Mouse (Mus musculus): Measurements from ENCODE around the gene Tmem189. TPM values are rescaled to one million over a fixed set of nuclear protein-coding genes. Genes with fewer than 3 reads are reported as not detected.

Tmem189 gene
- polyA plus RNA-seq, 1 experiment from 2014 or later: 43.7 TPM

- no peak overlapping the region for H3K4me3 ChIP-seq (replicated peaks)
- H3K36me3 ChIP-seq: no peaks in the 10 kb centered on the region
- H3K4me2 ChIP-seq (replicated peaks): no peak overlapping the region
- peaks cover 6% of the 10 kb centered on the region; the same call in 1 of the 2 replicates for H3K4me1 ChIP-seq
- 58% methylated on average over 5 of the region's 5 CpGs for WGBS
- H3K9ac ChIP-seq: no peak overlapping the region
- ATAC-seq (ENCODE audit: insufficient number of reproducible peaks, low FRiP score, low TSS enrichment, low read depth): no peak
- H3K27me3 ChIP-seq: no peaks in the 10 kb centered on the region
- no peak overlapping the region for H3K27ac ChIP-seq (replicated peaks)
- H3K9me3 ChIP-seq (replicated peaks): no peaks in the 10 kb centered on the region
Measured at GRCm38 (mm10) chr2:167700018-167700417, 10.4 kb upstream of the Tmem189 start.

DNA sequence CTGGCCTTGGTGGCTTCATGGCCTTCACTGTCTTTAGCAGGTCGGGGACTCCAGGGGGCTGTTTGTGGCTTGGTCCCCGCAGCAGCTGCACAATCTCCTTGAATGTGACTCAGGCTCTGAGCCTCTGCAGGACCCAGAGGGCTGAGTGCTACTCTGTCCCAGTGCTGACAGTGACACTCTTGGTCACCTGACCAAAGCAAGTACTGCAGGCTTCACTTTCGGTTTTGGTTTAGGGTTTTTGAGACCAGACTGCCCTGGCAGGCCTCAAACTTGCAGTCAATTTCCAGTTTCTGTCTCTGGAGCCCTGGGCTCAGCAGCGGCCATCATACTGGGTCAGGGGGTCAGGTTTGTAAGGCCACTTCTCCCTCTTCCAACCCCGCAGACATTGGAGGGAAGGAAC lies 8.3 kb upstream of the Tmem189 start:
- H3K9me3 ChIP-seq (replicated peaks): no peaks in the 10 kb centered on the region
- peak; percentile 40; the same call in 1 of the 2 replicates for ATAC-seq (ENCODE audit: insufficient number of reproducible peaks, low FRiP score, low TSS enrichment, low read depth)
- no peak overlapping the region for H3K4me2 ChIP-seq (replicated peaks)
- H3K36me3 ChIP-seq: no peaks in the 10 kb centered on the region
- no peak overlapping the region for H3K4me3 ChIP-seq (replicated peaks)
- peaks cover 6% of the 10 kb centered on the region; the same call in 1 of the 2 replicates for H3K4me1 ChIP-seq
- H3K27me3 ChIP-seq: no peaks in the 10 kb centered on the region
- no peak overlapping the region for H3K27ac ChIP-seq (replicated peaks)
- no peak overlapping the region for H3K9ac ChIP-seq
- 56% methylated on average over 5 of the region's 5 CpGs for WGBS

DNA sequence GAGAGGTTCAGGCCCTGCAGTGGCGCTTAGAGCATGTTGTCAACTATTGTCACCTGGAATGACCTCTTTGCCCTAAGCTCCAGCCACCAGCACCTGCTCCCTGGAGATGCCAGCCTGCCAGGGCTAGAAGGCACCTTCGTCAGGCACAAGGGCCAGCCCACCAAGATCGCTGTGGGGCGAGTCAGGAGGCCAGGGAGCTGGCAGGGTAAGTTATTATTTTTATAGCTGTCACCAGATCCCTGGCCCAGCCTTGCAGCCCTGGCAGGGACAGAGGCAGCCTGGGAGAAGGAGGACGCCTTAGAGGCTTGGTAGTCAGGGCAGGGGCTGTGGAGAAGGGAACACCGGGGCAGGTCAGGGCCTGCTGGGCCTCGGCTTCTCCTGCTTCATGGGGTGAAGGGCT lies 6.5 kb upstream of the Tmem189 start:
- no peak overlapping the region for H3K9ac ChIP-seq
- no peaks in the 10 kb centered on the region for H3K36me3 ChIP-seq
- H3K27me3 ChIP-seq: no peaks in the 10 kb centered on the region
- no peak overlapping the region for H3K27ac ChIP-seq (replicated peaks)
- H3K4me1 ChIP-seq: peaks cover 14% of the 10 kb centered on the region
- H3K4me2 ChIP-seq (replicated peaks): no peak overlapping the region
- H3K4me3 ChIP-seq (replicated peaks): no peak overlapping the region
- WGBS: 65% methylated on average over 7 of the region's 7 CpGs
- no peaks in the 10 kb centered on the region for H3K9me3 ChIP-seq (replicated peaks)
- no peak for ATAC-seq (ENCODE audit: insufficient number of reproducible peaks, low FRiP score, low TSS enrichment, low read depth)

- no peaks in the 10 kb centered on the region for H3K9me3 ChIP-seq (replicated peaks)
- H3K27me3 ChIP-seq: no peaks in the 10 kb centered on the region
- H3K36me3 ChIP-seq: no peaks in the 10 kb centered on the region
- H3K4me1 ChIP-seq: peaks cover 21% of the 10 kb centered on the region
- WGBS: 79% methylated on average over 14 of the region's 14 CpGs
- H3K27ac ChIP-seq (replicated peaks): no peak overlapping the region
- no peak overlapping the region for H3K9ac ChIP-seq
- no peak overlapping the region for H3K4me2 ChIP-seq (replicated peaks)
- ATAC-seq (ENCODE audit: insufficient number of reproducible peaks, low FRiP score, low TSS enrichment, low read depth): no peak
- no peak overlapping the region for H3K4me3 ChIP-seq (replicated peaks)
Measured at GRCm38 (mm10) chr2:167695491-167695890, 5.9 kb upstream of the Tmem189 start.

GRCm38 (mm10) chr2:167694963-167695362 lies 5.3 kb upstream of the Tmem189 start:
- WGBS: 94% methylated on average over 7 of the region's 7 CpGs
- ATAC-seq (ENCODE audit: insufficient number of reproducible peaks, low FRiP score, low TSS enrichment, low read depth): no peak

GRCm38 (mm10) chr2:167694244-167694643 lies 4.6 kb upstream of the Tmem189 start:
- Histone ChIP-seq H3K27ac (replicated peaks) (no peak overlapping the region), H3K36me3 (no peaks in the 10 kb centered on the region), H3K4me3 (replicated peaks) (no peak overlapping the region), H3K9ac (no peak overlapping the region), H3K4me2 (replicated peaks) (no peak overlapping the region), H3K27me3 (peaks cover 3% of the 10 kb centered on the region; the same call in 1 of the 2 replicates), H3K4me1 (peaks cover 29% of the 10 kb centered on the region), H3K9me3 (replicated peaks) (no peaks in the 10 kb centered on the region)
- ATAC-seq (ENCODE audit: insufficient number of reproducible peaks, low FRiP score, low TSS enrichment, low read depth): no peak
- 33% methylated on average over 1 of the region's 1 CpGs for WGBS

More at GRCm38 (mm10) chr2:167694963-167695362, 5.3 kb upstream of the Tmem189 start:
- no peaks in the 10 kb centered on the region; the same call in 1 of the 2 replicates for H3K27me3 ChIP-seq
- H3K9ac ChIP-seq: no peak overlapping the region
- no peaks in the 10 kb centered on the region for H3K9me3 ChIP-seq (replicated peaks)
- H3K36me3 ChIP-seq: no peaks in the 10 kb centered on the region
- peaks cover 22% of the 10 kb centered on the region for H3K4me1 ChIP-seq
- H3K27ac ChIP-seq (replicated peaks): no peak overlapping the region
- H3K4me2 ChIP-seq (replicated peaks): no peak overlapping the region
- no peak overlapping the region for H3K4me3 ChIP-seq (replicated peaks)

DNA sequence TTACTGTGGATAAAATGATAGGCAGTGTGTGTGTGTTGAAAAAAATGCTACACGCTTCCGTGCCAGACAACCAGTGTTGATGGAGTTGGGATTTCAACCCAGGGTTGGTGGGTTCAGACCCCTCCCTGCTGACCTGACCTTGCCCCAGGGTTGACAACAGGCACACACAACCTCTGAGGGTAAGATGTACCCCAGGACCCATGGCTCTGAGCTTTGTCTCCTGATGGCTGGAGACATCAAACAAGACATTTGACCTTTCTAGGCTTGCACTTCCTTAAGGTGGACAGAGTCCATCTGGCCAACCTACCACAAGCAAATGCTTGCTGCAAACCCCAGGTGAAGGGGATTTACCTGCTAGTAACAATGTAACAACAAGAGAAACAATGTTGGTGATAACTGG lies 3.9 kb upstream of the Tmem189 start:
- WGBS: 76% methylated on average over 2 of the region's 2 CpGs
- Histone ChIP-seq H3K27ac (replicated peaks) (no peak overlapping the region), H3K4me2 (replicated peaks) (no peak overlapping the region), H3K36me3 (no peaks in the 10 kb centered on the region), H3K4me3 (replicated peaks) (no peak overlapping the region), H3K9me3 (replicated peaks) (no peaks in the 10 kb centered on the region), H3K4me1 (peaks cover 30% of the 10 kb centered on the region), H3K27me3 (peaks cover 3% of the 10 kb centered on the region; the same call in 1 of the 2 replicates), H3K9ac (no peak overlapping the region)
- no peak for ATAC-seq (ENCODE audit: insufficient number of reproducible peaks, low FRiP score, low TSS enrichment, low read depth)

GRCm38 (mm10) chr2:167692831-167693230 lies 3.2 kb upstream of the Tmem189 start:
- H3K27ac ChIP-seq (replicated peaks): no peak overlapping the region
- H3K4me2 ChIP-seq (replicated peaks): no peak overlapping the region
- WGBS: 61% methylated on average over 3 of the region's 3 CpGs
- H3K9me3 ChIP-seq (replicated peaks): no peaks in the 10 kb centered on the region
- H3K4me3 ChIP-seq (replicated peaks): no peak overlapping the region
- peaks cover 36% of the 10 kb centered on the region for H3K4me1 ChIP-seq
- H3K27me3 ChIP-seq: peaks cover 3% of the 10 kb centered on the region; the same call in 1 of the 2 replicates
- no peaks in the 10 kb centered on the region for H3K36me3 ChIP-seq
- ATAC-seq (ENCODE audit: insufficient number of reproducible peaks, low FRiP score, low TSS enrichment, low read depth): no peak
- no peak overlapping the region for H3K9ac ChIP-seq

DNA sequence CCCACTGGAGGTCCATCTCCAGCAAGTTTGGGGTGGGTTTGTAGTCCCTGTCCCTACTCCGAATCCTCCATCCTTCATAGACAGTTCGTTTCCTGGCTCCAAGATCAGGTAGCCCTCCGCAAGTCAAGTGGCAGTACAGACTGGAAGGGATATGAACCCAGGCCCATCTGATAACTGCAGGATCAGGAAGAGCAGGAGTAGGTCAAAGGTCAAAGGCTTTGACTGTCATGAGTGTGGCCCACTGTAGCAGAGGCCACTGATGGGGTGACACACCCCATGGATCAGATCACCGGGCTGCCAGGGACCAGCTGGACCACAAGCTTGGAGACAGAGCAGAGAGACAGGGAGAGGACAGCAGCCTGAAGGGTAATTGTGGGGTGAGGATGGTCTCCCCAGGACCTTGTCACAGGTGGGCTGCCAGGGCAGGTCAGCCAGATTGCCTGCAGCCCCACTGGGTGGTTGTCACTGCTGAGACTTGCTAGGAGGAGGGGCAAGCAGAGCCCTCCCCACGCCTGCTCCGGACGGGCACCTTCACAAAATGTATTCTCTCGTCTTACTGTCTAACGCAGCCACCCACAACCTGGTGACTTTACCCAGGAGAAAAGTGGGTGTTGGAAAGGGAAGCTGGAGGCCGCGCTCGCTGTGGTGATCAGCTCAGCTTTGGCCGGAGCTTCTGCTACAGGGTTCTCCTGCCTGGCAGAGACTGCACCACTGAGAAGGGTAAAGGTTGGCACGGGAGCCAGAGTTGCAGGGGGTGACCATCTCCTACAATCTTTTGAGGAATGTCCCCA lies 2.4 kb upstream of the Tmem189 start:
- H3K4me2 ChIP-seq (replicated peaks): peak overlapping the region; percentile 96
- H3K27me3 ChIP-seq: peaks cover 8% of the 10 kb centered on the region; the same call in 1 of the 2 replicates
- H3K9me3 ChIP-seq (replicated peaks): no peaks in the 10 kb centered on the region
- H3K9ac ChIP-seq: no peak overlapping the region
- no peaks in the 10 kb centered on the region for H3K36me3 ChIP-seq
- H3K27ac ChIP-seq (replicated peaks): no peak overlapping the region
- ATAC-seq (ENCODE audit: insufficient number of reproducible peaks, low FRiP score, low TSS enrichment, low read depth): no peak
- H3K4me1 ChIP-seq: peaks cover 37% of the 10 kb centered on the region
- peak overlapping the region; percentile 78 for H3K4me3 ChIP-seq (replicated peaks)
- 78% methylated on average over 14 of the region's 14 CpGs for WGBS

- H3K27ac ChIP-seq (replicated peaks): no peak overlapping the region
- H3K9me3 ChIP-seq (replicated peaks): no peaks in the 10 kb centered on the region
- peak overlapping the region; percentile 27; the same call in 1 of the 2 replicates for H3K9ac ChIP-seq
- H3K36me3 ChIP-seq: no peaks in the 10 kb centered on the region
- H3K4me2 ChIP-seq (replicated peaks): peak overlapping the region; percentile 96
- H3K27me3 ChIP-seq: peaks cover 8% of the 10 kb centered on the region; the same call in 1 of the 2 replicates
- WGBS: 87% methylated on average over 6 of the region's 6 CpGs
- no peak for ATAC-seq (ENCODE audit: insufficient number of reproducible peaks, low FRiP score, low TSS enrichment, low read depth)
- peak overlapping the region; percentile 78 for H3K4me3 ChIP-seq (replicated peaks)
- H3K4me1 ChIP-seq: peaks cover 39% of the 10 kb centered on the region
Measured at GRCm38 (mm10) chr2:167691410-167691809, 1.8 kb upstream of the Tmem189 start.

DNA sequence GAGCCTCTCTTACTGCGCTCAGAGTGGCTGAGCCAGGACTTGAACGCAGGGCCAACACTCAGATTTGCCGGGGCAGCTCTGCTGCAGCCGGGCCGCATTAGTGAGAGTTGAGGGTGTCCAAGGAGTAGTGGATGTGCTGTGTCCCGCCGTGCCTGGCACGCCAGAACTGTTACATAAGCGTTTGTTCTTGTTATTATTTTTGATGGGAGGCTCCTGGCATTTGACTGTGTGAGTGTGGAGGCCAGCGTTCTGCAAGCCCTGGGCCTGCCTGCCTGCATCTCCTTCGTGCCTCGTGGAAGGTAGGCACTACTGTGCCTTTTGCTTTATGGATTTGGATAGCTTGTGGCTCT lies 1.3 kb upstream of the Tmem189 start:
- 73% methylated on average over 12 of the region's 12 CpGs for WGBS
- Histone ChIP-seq H3K4me1 (peaks cover 39% of the 10 kb centered on the region), H3K9me3 (replicated peaks) (no peaks in the 10 kb centered on the region), H3K4me2 (replicated peaks) (peak overlapping the region; percentile 96), H3K36me3 (no peaks in the 10 kb centered on the region), H3K27me3 (peaks cover 8% of the 10 kb centered on the region; the same call in 1 of the 2 replicates), H3K9ac (peak overlapping the region; percentile 27), H3K27ac (replicated peaks) (peak overlapping the region; percentile 19; the same call in 1 of the 2 replicates), H3K4me3 (replicated peaks) (peak overlapping the region; percentile 78)
- ATAC-seq (ENCODE audit: insufficient number of reproducible peaks, low FRiP score, low TSS enrichment, low read depth): no peak
